Mouse (Mus musculus) forebrain, embryonic 16.5 days (tissue): ENCODE measurements around the gene Sh3rf1. TPM values are rescaled to one million over a fixed set of nuclear protein-coding genes. Genes with fewer than 3 reads are reported as not detected.
A peak's percentile ranks its signal among the peaks of the same experiment; 100 is the strongest.

ENCODE experiments used
- ATAC-seq: fragments of 200-750 bp; cut with Nextera tagmentation; 2 replicates; pipeline ENCODE4 v1.8.0; 2017; ENCODE audit warnings: mild to moderate bottlenecking, moderate library complexity
- H3K27ac ChIP-seq: fragments of 300-500 bp; sonication (generic); 2 replicates; pipeline ENCODE4 v1.5.1; 2014; ENCODE audit warnings: low read length, control low read depth
- H3K27me3 ChIP-seq: fragments of 300-500 bp; sonication (generic); replicated peaks from 2 replicates; pipeline ENCODE4 v1.6.1; 2014; ENCODE audit warnings: low read length; ENCODE audit not compliant: control insufficient read depth, insufficient read depth
- H3K36me3 ChIP-seq: fragments of 300-500 bp; sonication (generic); 2 replicates; pipeline ENCODE4 v1.6.1; 2014; ENCODE audit not compliant: control insufficient read depth, insufficient read depth
- H3K4me1 ChIP-seq: fragments of 300-500 bp; sonication (generic); replicated peaks from 2 replicates; pipeline ENCODE4 v1.6.1; 2014; ENCODE audit warnings: low read length; ENCODE audit not compliant: control insufficient read depth, insufficient read depth
- H3K4me2 ChIP-seq: fragments of 300-500 bp; sonication (generic); 2 replicates; pipeline ENCODE4 v1.6.1; 2014; ENCODE audit warnings: mild to moderate bottlenecking, low read length, control low read depth
- H3K4me3 ChIP-seq: fragments of 300-500 bp; sonication (generic); replicated peaks from 2 replicates; pipeline ENCODE4 v1.5.1; 2014; ENCODE audit warnings: mild to moderate bottlenecking, low read length, control low read depth
- H3K9ac ChIP-seq: fragments of 300-500 bp; sonication (generic); replicated peaks from 2 replicates; pipeline ENCODE4 v1.6.1; 2014; ENCODE audit warnings: low read depth, low read length, control low read depth
- H3K9me3 ChIP-seq: fragments of 300-500 bp; sonication (generic); 2 replicates; pipeline ENCODE4 v1.6.1; 2016; ENCODE audit warnings: low read length; ENCODE audit not compliant: control insufficient read depth
- WGBS: fragments of 180-500 bp; shearing (Covaris S2); extraction: QIAGEN DNeasy Blood & Tissue Kit; methylation state at CpG from one replicate; pipeline ENCODE4 v1.1.7; 2014; 5-methylcytosine and 5-hydroxymethylcytosine counted together
- polyA plus RNA-seq: library from polyadenylated mRNA; unstranded; fragments of >200 nt; fragmentation: Nextera tagmentation; extraction: Ambion mirVana; gene quantifications from 2 replicates; pipeline ENCODE4 v1.2.1, GENCODE M21; 2015

Gene Sh3rf1
- polyA plus RNA-seq, 1 experiment from 2014 or later, result 30.4 TPM

- 77% methylated on average over 12 of the region's 12 CpGs for WGBS
These were observed 118.1 kb downstream of the Sh3rf1 start for GRCm38 (mm10) chr8:61341587-61342441.

GRCm38 (mm10) chr8:61342473-61343026 is 118.9 kb downstream of the Sh3rf1 start:
- no peak for ATAC-seq
- H3K36me3 ChIP-seq, result no peaks in the 10 kb centered on the region
- no peaks in the 10 kb centered on the region for H3K9me3 ChIP-seq
- no peak overlapping the region for H3K27ac ChIP-seq
- no peak overlapping the region for H3K9ac ChIP-seq
- H3K4me3 ChIP-seq, result no peak overlapping the region
- no peaks in the 10 kb centered on the region for H3K4me1 ChIP-seq
- no peaks in the 10 kb centered on the region for H3K27me3 ChIP-seq
- WGBS, result 84% methylated on average over 7 of the region's 7 CpGs
- no peak overlapping the region for H3K4me2 ChIP-seq

More at GRCm38 (mm10) chr8:61341587-61342441, 118.1 kb downstream of the Sh3rf1 start:
- Histone ChIP-seq H3K4me2 (no peak overlapping the region), H3K36me3 (no peaks in the 10 kb centered on the region), H3K4me3 (no peak overlapping the region), H3K27ac (no peak overlapping the region), H3K9me3 (no peaks in the 10 kb centered on the region), H3K4me1 (no peaks in the 10 kb centered on the region), H3K27me3 (no peaks in the 10 kb centered on the region), H3K9ac (no peak overlapping the region)
- no peak for ATAC-seq

GRCm38 (mm10) chr8:61344435-61344834 is 120.8 kb downstream of the Sh3rf1 start:
- 99% methylated on average over 2 of the region's 2 CpGs for WGBS
- Histone ChIP-seq H3K9me3 (no peaks in the 10 kb centered on the region), H3K27ac (no peak overlapping the region), H3K4me1 (peaks cover 7% of the 10 kb centered on the region), H3K27me3 (no peaks in the 10 kb centered on the region), H3K4me2 (no peak overlapping the region), H3K4me3 (no peak overlapping the region), H3K9ac (no peak overlapping the region), H3K36me3 (peaks cover 2% of the 10 kb centered on the region)
- ATAC-seq, result no peak

- Histone ChIP-seq H3K9ac (no peak overlapping the region), H3K9me3 (no peaks in the 10 kb centered on the region), H3K4me1 (peaks cover 7% of the 10 kb centered on the region), H3K27ac (no peak overlapping the region), H3K4me2 (no peak overlapping the region), H3K36me3 (peaks cover 8% of the 10 kb centered on the region), H3K27me3 (no peaks in the 10 kb centered on the region), H3K4me3 (no peak overlapping the region)
- no peak for ATAC-seq
- 96% methylated on average over 6 of the region's 6 CpGs for WGBS
These were observed 123.3 kb downstream of the Sh3rf1 start for GRCm38 (mm10) chr8:61346941-61347340.

- WGBS, result 97% methylated on average over 6 of the region's 6 CpGs
- Histone ChIP-seq H3K4me3 (no peak overlapping the region), H3K36me3 (peaks cover 8% of the 10 kb centered on the region), H3K9me3 (no peaks in the 10 kb centered on the region), H3K27ac (no peak overlapping the region), H3K9ac (no peak overlapping the region), H3K4me1 (peaks cover 7% of the 10 kb centered on the region), H3K27me3 (no peaks in the 10 kb centered on the region), H3K4me2 (no peak overlapping the region)
- no peak for ATAC-seq
These were observed 123.9 kb downstream of the Sh3rf1 start for GRCm38 (mm10) chr8:61347526-61347925.

- 81% methylated on average over 5 of the region's 5 CpGs for WGBS
- no peaks in the 10 kb centered on the region for H3K27me3 ChIP-seq
- peaks cover 8% of the 10 kb centered on the region for H3K36me3 ChIP-seq
- H3K27ac ChIP-seq, result no peak overlapping the region
- peaks cover 7% of the 10 kb centered on the region for H3K4me1 ChIP-seq
- no peak overlapping the region for H3K9ac ChIP-seq
- no peak overlapping the region for H3K4me3 ChIP-seq
- H3K4me2 ChIP-seq, result no peak overlapping the region
- H3K9me3 ChIP-seq, result no peaks in the 10 kb centered on the region
- ATAC-seq, result no peak
These were observed 124.4 kb downstream of the Sh3rf1 start for GRCm38 (mm10) chr8:61348029-61348428.

- H3K9ac ChIP-seq, result no peak overlapping the region
- no peaks in the 10 kb centered on the region for H3K9me3 ChIP-seq
- H3K4me2 ChIP-seq, result no peak overlapping the region
- H3K27ac ChIP-seq, result peak overlapping the region; percentile 53
- ATAC-seq, result no peak
- peaks cover 8% of the 10 kb centered on the region for H3K36me3 ChIP-seq
- H3K4me1 ChIP-seq, result peaks cover 7% of the 10 kb centered on the region
- no peaks in the 10 kb centered on the region for H3K27me3 ChIP-seq
- 54% methylated on average over 8 of the region's 8 CpGs for WGBS
- H3K4me3 ChIP-seq, result no peak overlapping the region
These were observed 124.8 kb downstream of the Sh3rf1 start for GRCm38 (mm10) chr8:61348518-61348917.

GRCm38 (mm10) chr8:61350443-61350842 is 126.8 kb downstream of the Sh3rf1 start:
- no peak for ATAC-seq
- peaks cover 7% of the 10 kb centered on the region for H3K4me1 ChIP-seq
- H3K4me2 ChIP-seq, result no peak overlapping the region
- no peak overlapping the region for H3K4me3 ChIP-seq
- no peaks in the 10 kb centered on the region for H3K27me3 ChIP-seq
- no peak overlapping the region for H3K9ac ChIP-seq
- 51% methylated on average over 9 of the region's 9 CpGs for WGBS
- H3K9me3 ChIP-seq, result no peaks in the 10 kb centered on the region
- peaks cover 8% of the 10 kb centered on the region for H3K36me3 ChIP-seq
- no peak overlapping the region for H3K27ac ChIP-seq

- Histone ChIP-seq H3K4me1 (peaks cover 9% of the 10 kb centered on the region), H3K9ac (no peak overlapping the region)
- WGBS, result 90% methylated on average over 5 of the region's 5 CpGs
These were observed 128.0 kb downstream of the Sh3rf1 start for GRCm38 (mm10) chr8:61351638-61352037.

More at GRCm38 (mm10) chr8:61351638-61352037, 128.0 kb downstream of the Sh3rf1 start:
- no peak for ATAC-seq
- Histone ChIP-seq H3K4me3 (no peak overlapping the region), H3K27ac (no peak overlapping the region), H3K36me3 (peaks cover 8% of the 10 kb centered on the region), H3K27me3 (no peaks in the 10 kb centered on the region), H3K4me2 (no peak overlapping the region), H3K9me3 (no peaks in the 10 kb centered on the region)
